Mouse (Mus musculus): ENCODE measurements around the gene Cyp2b9.
"Not testable (repeated sequence)": the region's sequence is repeated elsewhere in the genome, so short reads cannot be mapped to it uniquely, and the experiment has no call there.

Gene Cyp2b9

DNA sequence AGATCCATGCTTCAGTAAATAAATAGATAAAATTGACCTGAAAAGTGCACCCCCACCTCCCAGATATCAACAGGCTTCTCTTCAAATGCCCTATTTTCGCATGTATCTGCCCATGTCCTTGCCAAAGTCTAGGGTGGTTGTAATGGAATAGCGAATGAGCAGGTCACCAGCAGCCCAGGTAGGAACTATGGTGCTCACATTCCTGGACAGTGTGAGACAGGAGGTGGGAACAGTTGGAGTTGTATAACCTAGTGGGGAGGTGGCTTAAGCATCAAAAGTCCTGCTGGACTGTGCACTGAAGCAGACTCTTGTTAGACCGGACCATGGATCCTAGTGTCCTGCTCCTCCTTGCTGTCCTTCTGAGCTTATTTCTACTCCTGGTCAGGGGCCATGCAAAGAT, at the start of gene Cyp2b9:
Gene Cyp2b9, plus strand, starts transcription at position 301 of the 400 bp plus-strand sequence.
- not testable (repeated sequence) for DNase-seq

DNA sequence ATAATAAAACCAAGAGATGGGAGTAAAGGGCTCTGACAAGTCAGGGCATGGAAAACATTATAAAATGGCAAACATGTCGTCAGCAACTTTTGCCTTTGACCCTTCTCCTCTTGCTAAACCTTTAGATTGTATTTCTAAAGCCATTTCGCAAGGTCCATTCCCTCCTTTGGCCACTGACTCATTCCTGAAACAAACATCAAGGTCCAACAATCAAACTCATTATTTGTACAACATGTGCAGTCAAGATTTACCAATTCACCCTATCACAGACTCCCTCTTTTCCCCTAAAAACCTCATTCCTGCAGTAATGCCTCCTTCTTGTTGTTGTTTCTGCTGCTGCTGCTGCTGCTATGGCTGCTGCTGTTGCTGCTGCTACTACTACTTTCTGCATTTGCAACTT, 33.6 kb upstream of the Cyp2b9 start:
- not testable (repeated sequence) for DNase-seq

DNA sequence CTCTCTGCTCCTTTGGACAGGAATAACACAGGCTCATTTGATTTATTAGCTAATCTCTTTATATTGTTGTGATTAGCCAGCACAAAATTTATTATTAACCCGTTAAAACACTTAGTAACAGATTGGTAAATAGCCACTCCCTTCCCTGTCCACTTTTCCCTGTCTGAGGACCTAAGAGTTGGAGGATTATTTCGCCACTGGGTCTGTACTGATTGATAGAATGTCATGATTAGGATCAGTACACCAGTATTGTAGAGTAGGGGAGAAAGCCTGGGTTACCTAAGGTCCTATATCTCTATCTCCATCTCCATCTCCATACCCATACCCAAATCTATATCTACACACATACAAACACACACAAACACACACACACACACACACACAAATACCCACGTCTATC, 29.6 kb upstream of the Cyp2b9 start:
- not testable (repeated sequence) for DNase-seq

GRCm38 (mm10) chr7:26168765-26169536, 4.3 kb upstream of the Cyp2b9 start:
- not testable (repeated sequence) for DNase-seq

DNA sequence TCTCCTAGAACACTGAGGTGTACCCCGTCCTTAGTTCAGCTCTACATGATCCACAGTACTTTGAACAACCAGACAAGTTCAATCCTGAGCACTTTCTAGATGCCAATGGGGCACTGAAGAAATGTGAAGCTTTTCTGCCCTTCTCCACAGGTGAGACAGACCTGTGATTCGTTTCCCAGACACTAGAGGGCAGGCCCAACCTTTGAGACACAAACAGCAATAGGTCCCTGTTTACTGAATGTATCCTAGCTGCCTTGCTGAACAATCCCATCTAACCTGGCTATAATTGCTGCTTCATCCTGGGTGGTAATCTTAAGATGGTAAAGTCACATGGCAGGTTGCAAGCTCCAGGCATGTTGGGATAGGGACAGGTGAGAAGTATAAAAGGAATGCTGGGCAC, 27.9 kb downstream of the Cyp2b9 start:
- DNase-seq, result no peak

DNA sequence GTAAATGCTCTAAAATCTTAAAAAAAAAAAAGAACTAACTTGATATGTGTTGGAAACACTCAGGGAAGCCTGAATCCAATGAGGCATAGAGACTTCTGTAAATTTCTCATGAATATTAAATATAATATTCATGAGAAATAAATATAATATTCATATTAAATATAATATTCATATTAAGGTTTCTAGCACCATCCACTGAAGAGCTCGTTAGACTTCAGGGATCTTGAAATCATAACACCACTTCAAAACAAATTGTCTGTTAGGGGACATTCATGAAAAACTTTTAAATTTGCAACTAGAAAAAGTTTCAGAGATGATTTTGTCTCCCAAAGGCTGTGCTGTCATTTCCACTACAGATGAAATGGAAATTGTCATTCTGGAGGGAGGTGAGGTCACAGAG, 86.8 kb downstream of the Cyp2b9 start, which contains the start of gene Vmn1r184:
Gene Vmn1r184, plus strand, starts transcription at position 301 of the 400 bp plus-strand sequence.
- DNase-seq, result not testable (repeated sequence)
